Mouse (Mus musculus): ENCODE data around the gene Ly6g6c.

The Ly6g6c gene

DNA sequence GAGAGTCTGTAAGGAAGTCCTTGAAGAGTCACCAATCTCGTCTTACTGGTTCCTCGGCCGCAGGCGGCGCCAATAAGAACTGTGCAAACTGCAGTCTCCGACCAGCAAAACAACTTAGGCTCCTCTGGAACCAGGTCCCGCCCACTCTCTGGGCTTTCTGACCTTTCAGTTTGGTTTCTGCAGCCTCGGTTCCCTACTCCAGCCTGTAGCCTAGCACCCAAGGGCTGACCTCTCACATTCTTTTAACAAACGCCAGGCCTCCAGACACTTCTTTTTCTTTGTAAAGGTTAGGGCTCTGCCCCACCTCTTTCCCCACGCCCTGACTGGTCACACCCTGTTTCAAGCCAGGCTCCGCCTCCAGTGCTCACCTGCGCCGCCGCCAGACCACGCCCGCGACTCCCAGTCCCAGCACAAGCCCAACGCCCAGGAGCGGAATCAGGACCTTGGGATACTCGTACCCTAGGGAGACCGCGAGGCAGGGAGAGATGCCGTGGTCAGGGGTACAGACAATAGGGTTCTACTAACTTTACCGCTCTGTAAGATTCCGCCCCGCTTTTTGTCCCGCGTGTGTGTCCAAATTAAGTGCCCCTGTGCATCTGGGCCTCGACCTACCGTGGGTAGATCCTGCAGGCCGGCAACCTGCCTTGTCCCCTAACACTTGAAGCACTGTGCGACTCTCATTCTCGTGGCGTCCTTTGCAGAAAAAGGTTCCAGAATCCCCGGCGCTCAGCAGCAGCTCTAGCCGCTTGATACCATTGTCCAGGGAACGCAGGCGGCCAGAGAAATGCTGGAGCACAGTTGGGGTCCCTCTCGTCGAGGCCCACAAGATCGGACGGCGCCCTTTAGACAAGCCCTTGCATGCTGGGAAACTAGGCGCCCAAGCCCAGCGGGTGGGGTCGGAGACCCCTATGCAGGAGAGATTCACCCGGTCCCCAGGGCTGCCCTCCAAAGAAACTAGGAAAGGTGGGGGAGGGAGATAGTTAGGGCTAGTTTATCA, at the start of gene Ly6g6c:
Gene Ly6g6c, plus strand, starts transcription at position 438 of the 997 bp plus-strand sequence.
- DNase-seq (ENCODE audit: low spot score in 2 of 2) = no peak

DNA sequence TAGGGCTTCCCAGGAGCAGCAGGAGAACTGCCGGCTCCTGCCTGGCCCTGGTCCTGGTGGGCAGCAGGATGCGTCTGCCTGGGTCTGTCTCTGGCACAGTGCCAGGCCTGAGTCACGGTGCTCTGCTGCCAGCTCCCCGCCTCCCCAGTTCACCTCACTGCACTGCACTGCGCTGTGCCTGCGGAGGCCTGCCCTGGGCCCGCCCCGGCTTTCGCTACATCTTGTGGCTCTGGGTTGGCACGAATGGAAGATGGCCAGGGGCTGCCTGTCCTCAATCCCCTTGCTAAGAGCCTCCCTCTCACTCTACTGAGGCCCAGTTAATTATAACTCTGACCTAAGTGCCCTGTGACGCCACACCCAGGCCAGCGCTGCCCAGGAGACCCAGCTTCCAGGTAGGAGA, 48.8 kb upstream of the Ly6g6c start, which contains the start of gene Vwa7:
Gene Vwa7, plus strand, starts transcription at position 204 of the 400 bp plus-strand sequence.
- DNase-seq (ENCODE audit: low spot score in 2 of 2) = no peak

DNA sequence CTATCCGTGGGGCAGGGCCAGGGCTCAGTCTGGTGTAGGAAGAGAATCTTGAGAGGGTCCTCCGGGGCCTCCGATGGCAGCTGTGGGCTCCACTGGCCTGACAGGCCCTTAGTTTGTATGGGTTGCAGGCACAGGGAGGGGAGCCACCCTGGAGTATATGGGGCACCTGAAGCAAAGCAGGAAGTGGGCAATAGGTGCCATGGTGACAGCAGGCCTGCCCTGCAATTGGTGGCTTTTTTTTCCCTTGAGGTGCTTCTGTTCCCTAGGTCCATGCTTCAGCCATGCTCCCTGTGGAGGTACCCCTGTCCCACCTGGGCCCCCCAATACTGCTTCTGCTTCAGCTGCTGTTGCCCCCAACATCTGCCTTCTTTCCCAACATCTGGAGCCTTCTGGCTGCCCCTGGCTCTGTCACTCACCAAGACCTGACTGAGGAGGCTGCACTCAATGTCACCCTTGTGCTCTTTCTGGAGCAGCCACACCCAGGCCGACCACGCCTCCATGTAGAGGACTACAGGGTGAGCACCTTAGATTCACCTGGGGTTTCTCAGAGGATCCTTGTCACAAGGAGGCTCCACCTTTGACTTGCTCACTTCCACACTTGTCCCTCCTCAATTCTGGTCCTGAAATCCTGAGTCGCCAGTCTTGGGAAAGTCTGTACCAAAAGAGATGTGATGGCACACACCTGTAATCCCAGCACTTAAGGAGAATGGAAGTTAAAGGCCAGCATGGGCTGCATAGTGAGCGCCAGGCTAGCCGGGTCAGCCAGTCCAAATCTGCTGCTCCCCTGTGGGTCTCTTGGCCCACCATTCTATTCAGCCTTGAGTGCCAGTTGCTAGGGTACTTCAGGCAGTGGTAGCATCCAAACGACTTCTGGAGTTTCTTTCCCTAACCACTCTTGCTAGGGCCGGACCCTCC, 48.1 kb upstream of the Ly6g6c start:
- DNase-seq (ENCODE audit: low spot score in 2 of 2) = no peak

DNA sequence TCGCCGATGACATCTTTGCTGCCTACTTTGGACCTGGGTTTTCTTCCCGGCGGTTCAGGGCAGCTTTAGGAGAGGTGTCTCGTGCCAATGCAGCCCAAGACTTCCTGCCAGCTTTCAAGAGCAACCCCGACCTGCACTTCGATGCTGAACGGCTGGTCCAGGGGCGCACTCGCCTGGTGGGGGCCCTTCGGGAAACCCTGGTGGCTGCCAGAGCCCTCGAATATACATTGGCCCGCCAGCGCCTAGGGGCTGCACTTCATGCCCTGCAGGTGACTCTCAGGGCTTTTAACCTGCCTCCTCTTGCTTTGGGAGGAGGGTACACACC, 47.5 kb upstream of the Ly6g6c start:
- DNase-seq (ENCODE audit: low spot score in 2 of 2) = no peak

DNA sequence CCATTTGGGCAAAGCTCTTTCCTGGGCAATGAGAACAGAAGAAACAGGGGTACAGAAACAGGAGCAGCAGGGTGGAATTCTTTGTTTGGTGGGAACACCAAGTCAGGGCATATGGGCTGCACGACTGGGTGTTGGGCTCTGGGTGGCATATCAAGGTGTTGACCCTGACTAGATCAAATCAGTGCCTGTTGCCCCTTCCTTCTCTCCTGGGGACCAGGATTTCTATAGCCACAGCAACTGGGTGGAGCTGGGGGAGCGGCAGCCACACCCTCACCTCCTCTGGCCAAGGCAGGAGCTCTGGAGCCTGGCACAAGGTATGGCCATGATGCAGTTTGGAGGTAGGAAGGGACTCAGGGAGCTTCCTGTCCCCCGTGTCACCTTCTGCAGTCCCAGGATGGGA, 47.0 kb upstream of the Ly6g6c start:
- no peak for DNase-seq (ENCODE audit: low spot score in 2 of 2)

DNA sequence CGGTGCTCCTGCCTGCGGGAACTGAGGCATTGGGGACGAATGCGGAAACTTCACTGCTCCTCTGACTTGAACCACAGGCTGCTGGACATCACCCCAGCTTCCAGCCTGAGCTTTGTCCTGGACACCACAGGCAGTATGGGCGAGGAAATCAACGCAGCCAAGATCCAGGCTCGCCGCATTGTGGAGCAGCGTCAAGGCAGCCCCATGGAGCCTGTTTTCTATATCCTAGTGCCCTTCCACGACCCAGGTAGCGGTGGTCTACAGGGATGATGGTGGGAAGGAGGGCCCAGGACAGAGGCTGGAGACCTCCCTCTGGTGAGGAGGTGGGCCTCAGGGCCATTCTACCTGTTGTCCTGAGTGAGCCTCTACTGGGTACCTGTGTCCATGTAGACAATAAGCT, 45.3 kb upstream of the Ly6g6c start:
- no peak for DNase-seq (ENCODE audit: low spot score in 2 of 2)

DNA sequence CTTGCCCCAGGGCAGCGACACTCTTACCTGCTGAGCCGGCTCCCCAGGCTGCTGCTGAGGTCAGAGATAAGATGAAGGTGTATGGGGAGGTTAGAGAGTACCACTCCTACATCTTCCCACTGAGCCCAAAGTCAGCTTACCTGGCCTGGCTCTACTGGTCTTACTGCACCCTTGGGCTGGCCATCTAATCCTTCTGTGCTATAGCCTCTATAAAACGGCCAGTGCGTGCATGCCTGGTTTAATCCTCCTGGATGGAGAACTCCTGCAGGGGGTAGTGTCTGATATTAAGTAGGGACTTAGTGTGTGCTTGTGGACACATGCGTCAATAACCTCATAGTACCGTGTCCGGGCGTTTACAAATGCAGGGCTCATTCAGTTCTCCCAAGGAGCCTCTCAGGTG, 44.6 kb upstream of the Ly6g6c start:
- DNase-seq (ENCODE audit: low spot score in 2 of 2) = no peak

DNA sequence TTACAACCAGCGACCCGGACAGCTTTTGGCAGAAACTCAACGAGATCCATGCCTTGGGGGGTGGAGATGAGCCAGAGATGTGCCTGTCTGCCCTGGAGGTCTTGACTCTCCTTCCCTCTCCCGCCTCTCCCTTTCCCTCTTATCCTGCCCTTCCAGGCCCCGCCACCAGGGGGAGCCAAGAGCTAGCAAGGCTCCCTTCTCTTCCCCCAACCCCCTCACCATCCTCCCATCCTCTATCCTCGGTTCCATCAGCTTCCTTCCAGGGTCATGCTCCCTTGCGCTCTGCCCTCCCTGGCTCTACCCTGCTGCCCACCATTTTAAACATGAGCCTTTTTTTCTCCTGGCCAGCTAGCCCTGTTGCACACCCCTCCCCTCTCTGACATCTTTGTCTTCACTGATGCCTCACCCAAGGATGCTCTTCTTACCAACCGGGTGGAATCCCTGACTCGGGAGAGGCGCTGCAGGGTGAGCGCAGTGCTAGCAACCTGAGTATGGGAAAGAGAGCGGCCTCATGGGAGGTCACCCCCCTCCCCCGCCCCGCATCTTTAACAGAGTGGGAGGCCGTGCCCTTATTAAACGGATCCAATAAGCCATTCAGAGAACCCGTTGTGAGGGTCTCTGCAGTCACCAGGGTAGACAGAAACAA, 43.9 kb upstream of the Ly6g6c start:
- DNase-seq (ENCODE audit: low spot score in 2 of 2) = peak; percentile 70 to 81

DNA sequence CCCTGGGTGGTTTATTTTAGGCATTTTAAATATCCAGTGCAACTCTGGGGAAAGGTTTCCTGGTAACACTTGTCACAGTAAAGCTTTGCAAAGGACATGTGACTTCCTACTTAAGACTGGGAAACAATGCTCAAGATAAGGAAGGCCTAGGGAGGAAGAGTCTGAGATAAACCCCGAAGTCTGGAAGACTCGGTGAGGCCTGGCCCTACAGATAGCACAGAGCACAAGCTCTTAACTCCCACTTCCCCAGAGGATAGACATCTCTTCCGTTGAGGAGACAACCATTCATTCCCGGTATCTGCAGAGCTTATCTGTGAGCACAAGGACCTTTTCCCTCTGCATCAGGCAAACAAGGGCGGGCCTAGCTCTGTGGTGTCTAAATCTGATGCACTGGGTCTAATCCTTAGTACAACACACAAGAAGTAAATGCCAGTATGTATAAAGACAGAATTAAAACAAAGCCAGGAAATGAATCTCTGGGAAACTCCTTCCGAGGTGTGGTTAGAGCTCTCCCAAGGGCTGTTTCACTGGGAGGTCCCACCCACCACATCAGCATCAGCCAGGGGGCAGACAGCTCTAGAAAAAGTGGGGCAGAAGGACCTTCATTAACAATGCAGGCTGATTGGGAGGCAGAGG, 43.2 kb upstream of the Ly6g6c start:
- no peak for DNase-seq (ENCODE audit: low spot score in 2 of 2)

DNA sequence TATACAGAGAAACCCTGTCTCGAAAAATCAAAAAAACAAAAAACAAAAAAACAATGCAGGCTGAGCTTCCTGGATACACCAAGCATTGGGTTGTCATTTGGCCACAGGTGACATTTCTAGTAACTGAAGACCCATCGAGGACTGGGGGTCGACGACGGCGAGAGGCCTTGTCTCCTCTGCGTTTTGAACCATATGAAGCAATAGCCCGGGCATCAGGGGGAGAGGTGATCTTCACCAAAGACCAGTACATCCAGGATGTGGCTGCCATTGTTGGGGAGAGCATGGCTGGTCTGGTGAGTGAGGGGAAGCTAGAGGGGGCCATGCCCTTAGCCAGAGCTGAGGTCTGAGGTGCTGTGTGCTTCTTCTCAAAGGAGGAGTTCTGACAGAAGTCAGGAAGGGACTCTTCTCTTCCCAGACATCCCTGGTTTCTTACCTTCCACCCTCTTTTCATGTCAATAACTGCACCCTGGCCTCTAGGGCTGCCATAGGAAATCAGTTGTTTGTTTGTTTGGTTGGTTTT, 42.6 kb upstream of the Ly6g6c start:
- DNase-seq (ENCODE audit: low spot score in 2 of 2) = no peak

DNA sequence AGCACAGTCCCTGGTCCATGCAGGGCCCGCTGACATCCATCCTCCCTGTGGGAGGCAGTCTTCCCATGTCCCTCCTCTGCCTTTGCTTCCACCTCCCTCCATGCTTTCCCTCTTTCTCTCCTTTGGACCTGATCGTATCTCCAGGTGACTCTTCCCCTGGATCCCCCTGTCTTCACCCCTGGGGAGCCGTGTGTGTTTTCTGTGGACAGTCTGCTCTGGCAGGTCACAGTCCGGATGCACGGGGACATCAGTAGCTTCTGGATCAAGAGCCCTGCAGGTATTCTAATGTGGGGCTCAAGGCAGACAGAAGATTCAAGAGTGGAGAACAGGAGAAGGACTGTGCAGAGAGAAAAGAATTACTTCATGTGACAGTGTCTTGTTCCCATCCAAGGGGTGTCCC, 42.0 kb upstream of the Ly6g6c start:
- no peak for DNase-seq (ENCODE audit: low spot score in 2 of 2)

DNA sequence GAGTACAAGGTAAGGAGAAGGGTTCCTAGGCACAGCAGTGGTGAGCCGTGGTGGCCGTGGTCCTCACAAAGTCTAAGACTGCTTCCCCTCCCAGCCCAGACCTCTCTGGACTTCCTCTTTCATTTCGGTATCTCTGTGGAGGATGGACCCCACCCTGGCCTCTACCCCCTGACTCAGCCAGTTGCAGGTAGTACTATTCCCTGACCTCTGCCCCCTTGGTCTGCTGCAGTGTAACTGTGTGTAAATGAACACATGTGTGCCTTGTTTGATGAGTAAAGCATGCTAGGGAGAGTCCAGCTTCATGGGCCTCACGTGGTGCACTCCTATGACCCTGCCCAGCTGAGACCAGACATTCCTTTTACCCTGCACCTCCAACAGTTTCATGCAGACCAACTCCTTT, 41.4 kb upstream of the Ly6g6c start:
- DNase-seq (ENCODE audit: low spot score in 2 of 2) = no peak

DNA sequence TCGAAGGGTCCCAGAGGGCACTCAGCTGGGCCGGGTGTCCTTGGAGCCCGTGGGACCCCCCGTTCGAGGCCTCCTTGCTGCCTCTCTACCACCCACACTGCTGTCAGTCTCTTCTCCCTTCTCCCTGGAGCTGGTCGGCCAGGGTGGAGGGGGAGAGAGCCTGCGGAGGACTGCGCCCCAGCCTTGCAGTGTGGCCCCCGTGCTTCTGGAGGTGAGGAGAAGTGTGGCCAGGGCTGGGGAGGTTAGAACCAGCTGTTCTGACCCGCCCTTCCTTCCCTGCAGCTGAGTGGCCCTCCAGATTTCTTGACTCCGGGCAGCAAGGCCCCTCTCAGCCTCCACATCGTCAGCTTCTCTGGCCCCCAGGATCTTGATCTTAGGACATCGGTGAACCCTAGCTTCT, 40.9 kb upstream of the Ly6g6c start:
- DNase-seq (ENCODE audit: low spot score in 2 of 2) = no peak

DNA sequence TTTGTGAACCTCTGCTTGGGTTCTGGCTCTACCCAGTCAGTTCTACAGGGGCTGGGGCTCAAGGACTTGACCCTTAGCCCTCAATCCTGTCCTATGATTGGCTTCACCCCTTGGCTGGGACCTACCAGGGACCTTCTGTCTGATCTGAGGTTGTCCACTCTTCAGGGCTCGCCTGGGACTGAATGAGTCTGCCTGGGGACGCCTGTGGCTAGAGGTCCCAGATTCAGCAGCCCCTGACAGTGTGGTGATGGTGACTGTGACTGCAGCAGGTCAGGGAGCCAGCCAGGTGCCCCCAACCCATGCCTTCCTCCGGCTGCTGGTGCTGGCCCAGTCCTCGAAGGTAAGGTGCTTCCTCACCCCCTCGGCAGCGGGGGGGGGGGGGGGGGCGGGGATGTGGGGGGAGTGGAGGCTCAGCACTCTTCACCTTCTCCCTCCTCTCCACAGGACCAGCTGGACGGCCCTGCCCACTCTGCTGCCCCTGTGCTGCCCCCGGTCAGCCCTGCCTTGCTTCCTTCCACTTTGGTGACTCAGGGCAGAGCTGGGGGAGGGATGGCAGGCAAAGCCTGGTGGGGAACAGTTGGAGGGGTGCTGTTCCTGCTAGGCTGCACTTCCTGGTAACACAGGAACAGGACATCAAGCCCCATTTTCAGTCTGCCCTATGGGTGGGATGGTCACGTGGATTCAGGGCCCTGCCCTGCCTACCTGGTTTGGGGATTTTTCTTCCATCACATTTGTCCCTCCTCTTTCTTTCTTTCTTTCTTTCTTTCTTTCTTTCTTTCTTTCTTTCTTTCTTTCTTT, 40.3 kb upstream of the Ly6g6c start:
- DNase-seq (ENCODE audit: low spot score in 2 of 2) = no peak

DNA sequence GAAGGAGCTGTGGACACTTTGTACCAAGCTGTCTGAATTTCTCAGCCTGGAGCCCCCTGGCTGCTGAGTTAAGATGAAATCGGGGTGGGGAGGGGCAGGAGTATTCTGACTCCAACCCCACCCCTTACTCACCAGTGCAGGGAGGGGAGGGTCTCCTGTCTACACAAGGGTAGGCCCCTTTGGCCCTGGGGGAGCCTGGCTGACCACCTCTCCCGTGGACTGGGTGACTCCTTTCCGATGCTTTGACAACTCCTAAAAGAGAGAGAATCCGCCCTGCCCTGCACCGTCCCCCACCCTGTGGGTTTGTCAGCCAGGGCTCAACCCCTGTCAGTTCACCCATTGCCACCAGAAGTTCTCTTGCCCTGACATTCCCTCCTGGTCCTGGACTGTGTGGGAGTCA, 39.0 kb upstream of the Ly6g6c start:
- DNase-seq (ENCODE audit: low spot score in 2 of 2) = no peak

DNA sequence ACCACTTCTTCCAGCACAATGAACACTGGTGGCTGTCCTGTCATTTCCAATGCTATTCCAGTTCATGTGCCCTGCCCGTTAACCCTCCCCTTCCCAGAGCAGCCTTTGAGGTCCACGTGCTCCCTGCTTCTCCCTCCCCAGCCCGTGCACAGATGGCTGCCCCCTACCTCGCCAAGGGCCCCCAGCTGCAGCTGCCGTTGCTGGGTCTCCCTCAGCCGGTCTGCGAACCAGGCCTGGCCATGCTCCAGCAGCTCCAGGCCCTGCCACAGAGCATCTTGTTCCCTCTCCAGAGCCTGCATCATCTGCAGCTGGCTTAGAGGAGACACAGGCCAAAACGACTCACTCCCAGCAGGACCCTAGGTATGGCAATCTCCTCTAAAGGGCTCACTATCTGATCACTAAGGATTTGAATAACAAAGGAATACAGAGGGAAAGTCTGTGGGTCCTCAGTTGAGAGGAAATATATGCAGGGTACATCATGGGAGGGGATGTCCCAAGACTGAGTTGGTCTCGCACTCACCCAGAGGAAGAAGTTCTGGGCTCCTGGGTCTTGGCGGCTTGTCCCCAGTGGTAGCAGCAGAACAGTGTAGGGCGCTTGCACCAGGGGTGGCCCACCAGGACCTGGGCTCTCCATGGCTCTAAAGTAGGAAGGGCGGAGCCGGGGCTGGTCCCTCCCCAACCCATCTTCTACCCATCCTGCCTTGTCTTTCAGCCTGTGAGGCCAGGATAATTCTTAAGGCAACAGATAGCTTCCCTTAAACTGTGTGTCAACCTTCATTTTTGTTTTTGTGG, 37.7 kb upstream of the Ly6g6c start, which contains the start of gene Sapcd1:
Gene Sapcd1, minus strand, starts transcription at position 740 of the 792 bp plus-strand sequence.
- DNase-seq (ENCODE audit: low spot score in 2 of 2) = peak in 1 of 2 experiments; percentile 51

DNA sequence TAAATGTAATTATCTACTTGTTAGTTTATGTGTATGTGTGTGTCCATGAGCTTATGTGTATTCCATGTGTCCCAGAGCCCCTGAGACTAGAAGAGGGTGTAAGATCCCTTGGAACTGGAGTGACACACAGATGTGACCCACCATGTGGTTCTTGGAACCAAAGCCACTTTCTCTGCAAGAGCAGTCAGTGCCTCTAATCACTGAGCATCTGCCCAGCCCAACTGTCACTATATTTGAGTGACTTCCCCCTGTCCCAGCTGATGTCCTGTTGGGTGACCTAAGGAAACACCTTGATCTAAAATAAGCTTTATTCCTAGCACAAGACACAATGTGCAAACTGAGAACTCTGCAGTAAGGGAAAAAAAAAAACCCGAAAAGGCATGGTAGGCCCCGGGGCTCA, 36.9 kb upstream of the Ly6g6c start:
- no peak for DNase-seq (ENCODE audit: low spot score in 2 of 2)

DNA sequence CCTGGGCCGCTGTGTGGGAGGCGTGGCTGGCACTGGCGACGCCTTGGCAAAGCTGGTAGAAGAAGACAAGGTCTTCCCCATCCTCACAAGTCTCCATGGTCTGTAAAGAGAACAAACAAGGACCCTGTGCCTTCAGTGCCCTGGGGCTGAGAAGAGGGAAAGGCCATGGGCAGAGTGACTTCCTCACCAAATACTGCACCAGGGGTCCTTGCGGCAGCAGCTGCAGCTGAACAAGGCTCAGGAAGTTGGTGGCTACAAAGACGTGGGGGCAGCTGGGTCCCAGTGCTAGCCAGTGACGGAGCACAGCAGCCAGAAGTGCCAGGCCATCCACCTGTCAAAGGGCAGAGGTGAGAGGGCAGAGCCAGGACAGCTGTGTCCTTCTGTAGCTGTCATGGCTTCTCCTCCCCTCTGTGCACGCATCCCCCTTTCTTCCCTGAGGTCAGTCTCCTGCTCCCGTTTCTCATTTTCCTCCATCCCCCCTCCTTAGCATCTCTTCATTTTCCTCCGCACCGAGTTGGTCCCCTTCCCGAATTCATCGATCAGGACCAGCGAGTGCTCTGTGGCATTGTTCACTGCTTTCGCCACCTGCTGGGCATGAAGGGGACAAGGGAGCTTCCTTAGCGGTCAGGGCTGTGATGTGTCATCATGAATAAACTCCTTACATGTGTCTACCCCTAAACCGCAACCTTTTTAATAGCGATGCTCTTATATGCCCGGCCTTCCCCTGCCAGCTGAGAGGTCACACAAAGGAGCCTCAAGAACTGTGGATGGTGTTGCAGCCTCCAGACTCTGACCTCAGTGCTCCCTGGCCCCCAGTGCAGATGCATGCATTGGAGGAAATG, 35.3 kb upstream of the Ly6g6c start:
- DNase-seq (ENCODE audit: low spot score in 2 of 2) = no peak

DNA sequence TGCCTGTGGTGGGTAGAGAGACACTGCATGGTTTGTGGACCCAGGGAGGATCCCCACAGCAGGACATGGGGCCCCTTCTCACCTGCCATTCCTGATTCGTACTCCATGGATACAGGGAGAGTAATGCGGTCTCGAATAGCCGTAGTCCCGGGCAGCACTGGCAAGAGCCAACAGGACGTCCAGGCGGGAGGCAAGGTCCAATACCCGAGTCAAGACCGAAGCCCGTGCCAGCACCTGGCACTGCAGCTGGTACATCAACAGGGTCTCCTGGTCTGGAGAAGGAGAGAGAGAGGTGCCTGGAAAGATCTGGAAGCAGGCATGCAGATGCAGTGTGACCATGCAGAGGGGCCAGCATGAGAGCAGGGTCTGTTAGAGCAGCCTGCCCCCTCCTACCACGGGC, 33.9 kb upstream of the Ly6g6c start:
- DNase-seq (ENCODE audit: low spot score in 2 of 2) = no peak

All from frontal cortex, postnatal 14 days (tissue).